Comparison of ENCODE assay signal across 21 mouse cellular contexts in the genomic region with DNA sequence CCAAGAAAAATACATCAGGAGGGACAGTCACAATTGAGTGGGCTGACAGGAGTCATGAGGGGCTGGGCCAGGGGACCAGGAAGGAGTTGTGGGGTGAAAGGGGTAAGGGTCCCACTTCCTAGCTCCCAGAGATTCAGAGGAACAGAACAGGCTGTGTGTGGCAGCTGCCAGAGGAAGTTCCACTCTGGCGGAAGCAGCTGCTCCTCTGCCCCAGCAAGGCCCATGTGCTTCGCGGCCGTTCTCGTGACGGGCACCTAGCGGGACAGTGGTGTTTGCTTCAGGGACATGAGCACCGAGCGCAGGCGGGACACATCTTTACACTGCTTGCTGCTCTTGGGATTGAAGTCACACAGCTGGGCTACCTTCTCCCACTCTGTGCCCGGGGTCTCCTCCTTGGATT. TPM values are rescaled to one million over a fixed set of nuclear protein-coding genes. Genes with fewer than 3 reads are reported as not detected.
DNase-seq lines count a peak whose midpoint lies in the region; TF ChIP-seq lines count a peak whose summit lies in the region.
"Had no signal": no experiment of that assay in that cellular context is flagged by ENCODE, and none has a peak within 500 bp of the region (broad histone marks: within the 10 kb centered on the region; RNA-seq: fewer than 3 reads in every experiment).

No protein-coding gene starts in this region.

- no peak overlapping the region for H3K4me3 ChIP-seq in cortical plate, adult 2 months (ENCODE audit: insufficient read depth, low read length)
- H3K4me3 ChIP-seq: embryonic facial prominence, embryonic 13.5 days; embryonic facial prominence, embryonic 15.5 days; erythroblast, embryonic 14.5 days; forebrain, embryonic 10.5 days; forebrain, embryonic 12.5 days had no signal

- no peak for TF ChIP-seq CTCF in brain, embryonic 14.5 days (IDR thresholded peaks at IDR 0.05; ENCODE audit: borderline replicate concordance, extremely low read depth, insufficient read depth, insufficient read length)
- no peak for TF ChIP-seq CTCF in cortical plate, adult 2 months (IDR thresholded peaks at IDR 0.05; ENCODE audit: extremely low read depth, insufficient read depth, low read length)

- intact Hi-C loops in gastrocnemius, postnatal 14 days (cut with DNase I; ENCODE audit: low total_unique reads): no loop called here

- TF ChIP-seq POLR2A in brain, embryonic 14.5 days (IDR thresholded peaks at IDR 0.05; ENCODE audit: borderline replicate concordance, extremely low read depth, insufficient read depth, insufficient read length, poor library complexity, severe bottlenecking): no peak
- 0 out of 2 replicates have a peak, but pooled peaks have one; percentile 8 for TF ChIP-seq POLR2A in cortical plate, adult 2 months (IDR thresholded peaks at IDR 0.05; ENCODE audit: extremely low read depth, insufficient read depth, low read length)

- H3K27ac ChIP-seq in cortical plate, adult 2 months (ENCODE audit: insufficient read depth, low read length): no peak overlapping the region
- H3K27ac ChIP-seq: embryonic facial prominence, embryonic 13.5 days; embryonic facial prominence, embryonic 15.5 days; forebrain, embryonic 10.5 days; forebrain, embryonic 12.5 days had no signal

- DNase-seq in gastrocnemius, postnatal 14 days: peak; percentile 32
- DNase-seq in gastrocnemius, postnatal 4 days (ENCODE audit: low spot score in 2 of 2): no peak
- peak; percentile 37 for DNase-seq in layer of hippocampus, adult 11-12 months (ENCODE audit: low spot score)
- DNase-seq in layer of hippocampus, adult 9-11 months: no peak
- peak; percentile 14 for DNase-seq in brain, embryonic 14.5 days (ENCODE audit: low read depth)
- DNase-seq in left cerebral cortex, adult 11 months (ENCODE audit: low spot score): no peak
- DNase-seq: adrenal gland, adult 2 months; adrenal gland, postnatal 10 days; adrenal gland, postnatal 25 days; cerebellum, adult 11-12 months; cerebellum, adult 2 months; cerebellum, adult 9-10 months; cerebellum, postnatal 10 days; cerebellum, postnatal 25 days; embryo, embryonic 11 days had no signal

- H3K4me1 ChIP-seq in cortical plate, adult 2 months (ENCODE audit: control insufficient read depth, insufficient read depth, low read length): peaks cover 5% of the 10 kb centered on the region; the same call in 1 of the 2 replicates

RNA-seq across cellular contexts. Expression of a gene that starts 3.6 kb away (rescaled TPM):
- total RNA-seq in gastrocnemius, postnatal 14 days (2021): 100 to 1,000 TPM; 126 to 131 TPM
- total RNA-seq in gastrocnemius, postnatal 4 days (2021): 100 to 1,000 TPM in 1 of 2 experiments, 10 to 100 TPM in 1; 96.9 to 105 TPM
- 140 and 169 TPM in 2 replicates for polyA plus RNA-seq in brain, embryonic 14.5 days (2012; rRNA removed)
- polyA plus RNA-seq in cortical plate, adult 2 months (2012; rRNA removed): 238 and 245 TPM in 2 replicates

RNA-seq across cellular contexts. Expression of a gene that starts 3.7 kb away (rescaled TPM):
- total RNA-seq in gastrocnemius, postnatal 14 days (2021): 10 to 100 TPM; 17.6 to 19.4 TPM
- total RNA-seq in gastrocnemius, postnatal 4 days (2021): 10 to 100 TPM; 25.6 to 30.0 TPM
- polyA plus RNA-seq in brain, embryonic 14.5 days (2012; rRNA removed): 29.8 and 30.8 TPM in 2 replicates
- 25.4 and 26.0 TPM in 2 replicates for polyA plus RNA-seq in cortical plate, adult 2 months (2012; rRNA removed)

RNA-seq across cellular contexts. Expression of a gene that starts 17.5 kb away (rescaled TPM):
- 10 to 100 TPM; 86.4 to 95.0 TPM for total RNA-seq in gastrocnemius, postnatal 14 days (2021)
- 10 to 100 TPM; 69.2 to 72.3 TPM for total RNA-seq in gastrocnemius, postnatal 4 days (2021)
- 76.1 and 109 TPM in 2 replicates for polyA plus RNA-seq in brain, embryonic 14.5 days (2012; rRNA removed)
- 284 and 289 TPM in 2 replicates for polyA plus RNA-seq in cortical plate, adult 2 months (2012; rRNA removed)

RNA-seq across cellular contexts. Expression of a gene that starts 18.8 kb away (rescaled TPM):
- 1 to 10 TPM; 2.9 to 3.7 TPM for total RNA-seq in gastrocnemius, postnatal 14 days (2021)
- 1 to 10 TPM; 9.8 TPM for total RNA-seq in gastrocnemius, postnatal 4 days (2021)
- 86.2 and 95.5 TPM in 2 replicates for polyA plus RNA-seq in brain, embryonic 14.5 days (2012; rRNA removed)
- 20.1 and 20.4 TPM in 2 replicates for polyA plus RNA-seq in cortical plate, adult 2 months (2012; rRNA removed)
- polyA plus RNA-seq: erythroblast, embryonic 14.5 days had no signal

RNA-seq across cellular contexts. Expression of a gene that starts 28.0 kb away (rescaled TPM):
- 10 to 100 TPM; 16.8 to 17.7 TPM for total RNA-seq in gastrocnemius, postnatal 14 days (2021)
- total RNA-seq in gastrocnemius, postnatal 4 days (2021): 10 to 100 TPM; 34.9 to 41.0 TPM
- polyA plus RNA-seq in brain, embryonic 14.5 days (2012; rRNA removed): 36.9 and 47.0 TPM in 2 replicates
- 30.7 and 34.6 TPM in 2 replicates for polyA plus RNA-seq in cortical plate, adult 2 months (2012; rRNA removed)

Comparison
In these comparisons a context has a peak if more than half of its experiments do, and no peak if none do; other contexts are left out.
1. DNase-seq: peak in gastrocnemius, postnatal 14 days (single experiment), layer of hippocampus, adult 11-12 months (single experiment) and brain, embryonic 14.5 days (single experiment); none in gastrocnemius, postnatal 4 days (0 of 2), layer of hippocampus, adult 9-11 months (single experiment) and left cerebral cortex, adult 11 months (single experiment).